ENCODE assay signal across 10 mouse cellular contexts in genomic region chr16:49906940-49907339, GRCm38 (mm10).
"Had no signal": no experiment of that assay in that cellular context is flagged by ENCODE, and none has a peak within 500 bp of the region (broad histone marks: within the 10 kb centered on the region; RNA-seq: fewer than 3 reads in every experiment).

No protein-coding gene starts in this region.

- H3K9me3 ChIP-seq: intestine, embryonic 15.5 days; limb, embryonic 12.5 days; lung, embryonic 15.5 days; megakaryocyte, embryonic 14.5 days; midbrain, embryonic 12.5 days; neural tube, embryonic 13.5 days had no signal

- H3K9ac ChIP-seq: intestine, embryonic 15.5 days; limb, embryonic 12.5 days; lung, embryonic 15.5 days; midbrain, embryonic 12.5 days; neural tube, embryonic 13.5 days had no signal

- H3K36me3 ChIP-seq: intestine, embryonic 15.5 days; midbrain, embryonic 12.5 days had no signal

- H3K4me2 ChIP-seq: intestine, embryonic 15.5 days; lung, embryonic 15.5 days; midbrain, embryonic 12.5 days; neural tube, embryonic 13.5 days had no signal

- H3K4me3 ChIP-seq: intestine, embryonic 15.5 days; limb, embryonic 12.5 days; lung, embryonic 15.5 days; midbrain, embryonic 12.5 days; neural tube, embryonic 13.5 days had no signal

- H3K27ac ChIP-seq: intestine, embryonic 15.5 days; macrophage; midbrain, embryonic 12.5 days; neural tube, embryonic 13.5 days had no signal

- H3K27me3 ChIP-seq: intestine, embryonic 15.5 days; limb, embryonic 12.5 days; lung, embryonic 15.5 days; megakaryocyte, embryonic 14.5 days; midbrain, embryonic 12.5 days; neural tube, embryonic 13.5 days had no signal

- H3K4me1 ChIP-seq: midbrain, embryonic 12.5 days had no signal

- DNase-seq: kidney, adult 18-20 months; layer of hippocampus, postnatal 36 days; right cerebral cortex, postnatal 14 days had no signal
